Comparison of ENCODE assay signal across 8 mouse cellular contexts in genomic region chr8:46502333-46503071, GRCm38 (mm10). TPM values are rescaled to one million over a fixed set of nuclear protein-coding genes. Genes with fewer than 3 reads are reported as not detected.
DNase-seq lines count a peak whose midpoint lies in the region; ATAC-seq lines count a peak whose summit lies in the region.
"Had no signal": no experiment of that assay in that cellular context is flagged by ENCODE, and none has a peak within 500 bp of the region (broad histone marks: within the 10 kb centered on the region; RNA-seq: fewer than 3 reads in every experiment).

No protein-coding gene starts in this region.

- peak overlapping the region; percentile 51 for H3K4me2 ChIP-seq in lung, embryonic 16.5 days (ENCODE audit: low read depth, low read length)
- peak overlapping the region; percentile 38 for H3K4me2 ChIP-seq in limb, embryonic 15.5 days
- H3K4me2 ChIP-seq: liver, embryonic 15.5 days had no signal

- no peak overlapping the region for H3K27ac ChIP-seq in lung, embryonic 16.5 days (ENCODE audit: low read length)
- no peak overlapping the region for H3K27ac ChIP-seq in hindbrain, embryonic 10.5 days
- H3K27ac ChIP-seq in limb, embryonic 15.5 days = no peak overlapping the region

- H3K4me3 ChIP-seq in lung, embryonic 16.5 days (ENCODE audit: low read length) = peak overlapping the region; percentile 42
- H3K4me3 ChIP-seq in hindbrain, embryonic 10.5 days = peak overlapping the region; percentile 42
- H3K4me3 ChIP-seq in limb, embryonic 15.5 days = peak overlapping the region; percentile 27
- H3K4me3 ChIP-seq: liver, embryonic 15.5 days had no signal

- H3K27me3 ChIP-seq in lung, embryonic 16.5 days (ENCODE audit: control insufficient read depth, insufficient read depth, low read depth, low read length) = no peaks in the 10 kb centered on the region
- H3K27me3 ChIP-seq in hindbrain, embryonic 10.5 days (ENCODE audit: insufficient read depth, poor library complexity, severe bottlenecking) = peaks cover 6% of the 10 kb centered on the region
- no peaks in the 10 kb centered on the region for H3K27me3 ChIP-seq in limb, embryonic 15.5 days
- H3K27me3 ChIP-seq: liver, embryonic 15.5 days had no signal

- peak; percentile 44; the same call in 1 of the 2 replicates for ATAC-seq in lung, embryonic 16.5 days (ENCODE audit: low read depth)
- ATAC-seq in limb, embryonic 15.5 days (ENCODE audit: insufficient number of reproducible peaks, low FRiP score, low TSS enrichment, low read depth) = no peak
- no peak for ATAC-seq in granulocyte monocyte progenitor cell, adult 5-6 weeks (replicated peaks; ENCODE audit: poor library complexity, severe bottlenecking)

- H3K36me3 ChIP-seq in lung, embryonic 16.5 days (ENCODE audit: control insufficient read depth, insufficient read depth, low read length) = no peaks in the 10 kb centered on the region
- no peaks in the 10 kb centered on the region for H3K36me3 ChIP-seq in hindbrain, embryonic 10.5 days
- 0 out of 2 replicates have a peak, but pooled peaks cover 3% of the 10 kb centered on the region for H3K36me3 ChIP-seq in limb, embryonic 15.5 days

- H3K9me3 ChIP-seq in lung, embryonic 16.5 days (ENCODE audit: control insufficient read depth, low read length) = no peaks in the 10 kb centered on the region
- H3K9me3 ChIP-seq in hindbrain, embryonic 10.5 days = no peaks in the 10 kb centered on the region
- no peaks in the 10 kb centered on the region for H3K9me3 ChIP-seq in limb, embryonic 15.5 days
- H3K9me3 ChIP-seq: liver, embryonic 15.5 days had no signal

- H3K4me1 ChIP-seq in lung, embryonic 16.5 days (replicated peaks; ENCODE audit: control insufficient read depth, insufficient read depth, low read length) = peaks cover 22% of the 10 kb centered on the region
- H3K4me1 ChIP-seq in hindbrain, embryonic 10.5 days (replicated peaks) = peaks cover 27% of the 10 kb centered on the region
- peaks cover 8% of the 10 kb centered on the region; the same call in 1 of the 2 replicates for H3K4me1 ChIP-seq in limb, embryonic 15.5 days

- H3K9ac ChIP-seq in lung, embryonic 16.5 days (ENCODE audit: low read length) = peak overlapping the region; percentile 6
- H3K9ac ChIP-seq in limb, embryonic 15.5 days = no peak overlapping the region
- H3K9ac ChIP-seq: liver, embryonic 15.5 days had no signal

- WGBS in lung, embryonic 16.5 days = 14% methylated on average over 19 of the region's 19 CpGs
- WGBS in hindbrain, embryonic 10.5 days = 20% methylated on average over 19 of the region's 19 CpGs
- 26% methylated on average over 19 of the region's 19 CpGs for WGBS in limb, embryonic 15.5 days

- no peak for DNase-seq in lung, postnatal 36 days
- DNase-seq in hindbrain, embryonic 10.5 days (ENCODE audit: low spot score) = peak; percentile 29
- peak; percentile 57 for DNase-seq in yolk sac, embryonic 10.5 days (ENCODE audit: low spot score)
- DNase-seq in cerebellum, adult 8-10 months = no peak

RNA-seq across cellular contexts. Expression of gene Acsl1, which starts 31.7 kb away (rescaled TPM):
- 20.3 and 23.5 TPM in 2 replicates for polyA plus RNA-seq in lung, embryonic 16.5 days (2015; fragmentation: Nextera tagmentation; extraction: Ambion mirVana)
- 7.3 and 9.8 TPM in 2 replicates for polyA plus RNA-seq in hindbrain, embryonic 10.5 days (2016; fragmentation: Nextera tagmentation; extraction: Ambion mirVana)
- 50.3 and 53.4 TPM in 2 replicates for polyA plus RNA-seq in limb, embryonic 15.5 days (2015; fragmentation: Nextera tagmentation; extraction: Ambion mirVana)
- total RNA-seq in granulocyte monocyte progenitor cell, adult 5-6 weeks (2014; fragmentation: Nextera tagmentation) = 55.7 and 60.2 TPM in 2 replicates
- 75.4 and 121 TPM in 2 replicates for total RNA-seq in granulocyte monocyte progenitor cell, adult 5-6 weeks (2017)

RNA-seq across cellular contexts. Expression of gene Cenpu, which starts 49.3 kb away (rescaled TPM):
- polyA plus RNA-seq in lung, embryonic 16.5 days (2015; fragmentation: Nextera tagmentation; extraction: Ambion mirVana) = 18.1 and 22.3 TPM in 2 replicates
- polyA plus RNA-seq in hindbrain, embryonic 10.5 days (2016; fragmentation: Nextera tagmentation; extraction: Ambion mirVana) = 26.7 and 30.0 TPM in 2 replicates
- polyA plus RNA-seq in limb, embryonic 15.5 days (2015; fragmentation: Nextera tagmentation; extraction: Ambion mirVana) = 9.2 and 10.2 TPM in 2 replicates
- 21.1 and 48.4 TPM in 2 replicates for total RNA-seq in granulocyte monocyte progenitor cell, adult 5-6 weeks (2014; fragmentation: Nextera tagmentation)
- 65.7 and 125 TPM in 2 replicates for total RNA-seq in granulocyte monocyte progenitor cell, adult 5-6 weeks (2017)

Comparison
In these comparisons a context has a peak if more than half of its experiments do, and no peak if none do; other contexts are left out.
1. DNase-seq: peak in hindbrain, embryonic 10.5 days (single experiment) and yolk sac, embryonic 10.5 days (single experiment); none in lung, postnatal 36 days (single experiment) and cerebellum, adult 8-10 months (single experiment).
2. Peak in every context shown above with its lines, with median percentiles within 50 percentile points of each other: H3K4me3 ChIP-seq.